Mouse (Mus musculus) left cerebral cortex, postnatal 10 days (tissue): Measurements from ENCODE around the gene Pik3c2b. TPM values are rescaled to one million over a fixed set of nuclear protein-coding genes. Genes with fewer than 3 reads are reported as not detected.

ENCODE experiments used
- DNase-seq, 2 experiments: peaks; one replicate each; pipeline ENCODE4 v3.0.0; 2021 to 2022; ENCODE audit warnings: low spot score in 2 of 2, mixed read lengths in 1 of 2; ENCODE audit errors: extremely low spot score in 1 of 2
- intact Hi-C: fragments of 180-260 bp; cut with DNase I; formaldehyde crosslinking; loops from one replicate; pipeline ENCODE4 v1.15.1; 2025
- total RNA-seq, 2 experiments: library from RNA; stranded (reverse); gene quantifications; 2 replicates each; pipeline ENCODE4 v1.2.3; 2021

Pik3c2b gene
- total RNA-seq, 2 experiments from 2014 or later = 27.3 to 28.6 TPM

GRCm38 (mm10) chr1:133125640-133126364 is 80.3 kb downstream of the Pik3c2b start:
- no peak for DNase-seq
- intact Hi-C loops = no loop called here

DNA sequence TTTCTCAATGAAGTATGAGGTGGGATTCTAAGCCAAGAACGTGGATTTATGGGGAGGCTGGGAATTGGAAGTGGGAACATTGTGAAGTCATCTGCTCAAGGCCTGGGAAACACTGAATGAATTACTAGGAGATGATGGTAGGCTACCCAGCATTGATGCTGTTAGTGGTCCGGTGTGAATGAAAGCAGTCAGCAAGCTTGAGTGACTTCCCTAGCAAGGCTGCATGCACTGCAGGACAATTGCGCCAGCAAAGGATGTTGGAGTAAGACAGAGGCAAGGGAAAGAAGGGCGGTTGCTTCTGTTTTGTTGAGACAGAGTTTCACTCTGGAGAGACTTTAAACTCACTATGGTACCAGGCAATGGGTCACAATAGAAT is 80.9 kb downstream of the Pik3c2b start:
- intact Hi-C loops = no loop called here
- DNase-seq = no peak

DNA sequence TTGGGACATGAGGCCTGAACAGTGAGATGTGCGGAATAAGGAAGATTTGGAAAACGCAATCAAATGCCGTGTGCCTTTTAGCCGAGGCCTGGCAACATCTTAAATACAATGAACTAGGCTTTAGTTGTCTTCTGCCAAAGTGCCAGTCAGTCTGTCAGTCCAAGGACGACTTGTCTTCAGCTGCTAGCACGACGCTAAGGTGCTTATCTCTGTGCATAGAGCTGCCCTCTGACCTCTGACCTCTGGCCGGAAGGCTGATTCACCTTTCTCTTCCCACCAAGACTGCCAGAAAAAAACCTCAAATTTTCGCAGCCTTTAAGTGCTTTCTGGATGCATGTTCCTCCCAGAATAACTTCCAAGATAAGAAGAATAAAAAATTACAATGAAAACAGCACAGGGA is 81.9 kb downstream of the Pik3c2b start:
- intact Hi-C loops = no loop called here
- no peak for DNase-seq

- no peak for DNase-seq
- intact Hi-C loops = loop anchor here (5.0 kb wide), 1 partner anchor 87 kb away; no protein-coding TSS in a partner anchor
Observed at GRCm38 (mm10) chr1:133129471-133130221, 84.2 kb downstream of the Pik3c2b start.

- peak; percentile 99 to 100 for DNase-seq
- intact Hi-C loops = loop anchor here (5.0 kb wide), 1 partner anchor 89 kb away; no protein-coding TSS in a partner anchor
Observed at GRCm38 (mm10) chr1:133130638-133131560, 85.4 kb downstream of the Pik3c2b start, which contains the start of gene Ppp1r15b. Ppp1r15b (plus strand) TSS chr1:133131143.

DNA sequence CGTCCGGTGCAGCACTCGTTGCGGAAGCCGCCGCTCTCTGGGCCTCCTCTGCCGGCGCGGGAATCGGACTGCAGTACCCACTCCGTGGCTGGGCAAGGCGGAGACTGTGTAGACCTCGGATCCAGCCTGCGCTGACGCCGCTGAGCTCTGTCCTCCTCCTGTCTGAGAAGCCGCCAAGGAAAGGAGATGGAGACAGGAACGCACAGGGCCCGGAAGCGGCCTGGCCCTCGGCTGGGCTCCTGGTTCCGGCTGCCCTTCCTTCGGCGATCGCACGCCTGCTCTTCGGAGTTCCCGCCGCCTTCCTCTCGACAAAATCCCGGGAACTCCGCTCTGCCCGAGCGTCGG is 86.1 kb downstream of the Pik3c2b start:
- DNase-seq = no peak
- intact Hi-C loops = loop anchor here (5.0 kb wide), 1 partner anchor 89 kb away; no protein-coding TSS in a partner anchor

- no peak for DNase-seq
- intact Hi-C loops = loop anchor here (5.0 kb wide), 1 partner anchor 90 kb away; no protein-coding TSS in a partner anchor
Observed at GRCm38 (mm10) chr1:133131936-133132335, 86.5 kb downstream of the Pik3c2b start.

GRCm38 (mm10) chr1:133132388-133133326 is 87.2 kb downstream of the Pik3c2b start:
- intact Hi-C loops = loop anchor here (5.0 kb wide), 1 partner anchor 90 kb away; no protein-coding TSS in a partner anchor
- no peak for DNase-seq

GRCm38 (mm10) chr1:133133425-133133824 is 88.0 kb downstream of the Pik3c2b start:
- intact Hi-C loops = loop anchor here (5.0 kb wide), 1 partner anchor 91 kb away; no protein-coding TSS in a partner anchor
- DNase-seq = no peak

GRCm38 (mm10) chr1:133134071-133134470 is 88.6 kb downstream of the Pik3c2b start:
- intact Hi-C loops = loop anchor here (5.0 kb wide), 1 partner anchor 92 kb away; no protein-coding TSS in a partner anchor

GRCm38 (mm10) chr1:133134881-133135280 is 89.4 kb downstream of the Pik3c2b start:
- DNase-seq = no peak
- intact Hi-C loops = loop anchor here (5.0 kb wide), 1 partner anchor 93 kb away; no protein-coding TSS in a partner anchor

More at GRCm38 (mm10) chr1:133134071-133134470, 88.6 kb downstream of the Pik3c2b start:
- no peak for DNase-seq

- no peak for DNase-seq
- intact Hi-C loops = no loop called here
Observed at GRCm38 (mm10) chr1:133135808-133136207, 90.3 kb downstream of the Pik3c2b start.

DNA sequence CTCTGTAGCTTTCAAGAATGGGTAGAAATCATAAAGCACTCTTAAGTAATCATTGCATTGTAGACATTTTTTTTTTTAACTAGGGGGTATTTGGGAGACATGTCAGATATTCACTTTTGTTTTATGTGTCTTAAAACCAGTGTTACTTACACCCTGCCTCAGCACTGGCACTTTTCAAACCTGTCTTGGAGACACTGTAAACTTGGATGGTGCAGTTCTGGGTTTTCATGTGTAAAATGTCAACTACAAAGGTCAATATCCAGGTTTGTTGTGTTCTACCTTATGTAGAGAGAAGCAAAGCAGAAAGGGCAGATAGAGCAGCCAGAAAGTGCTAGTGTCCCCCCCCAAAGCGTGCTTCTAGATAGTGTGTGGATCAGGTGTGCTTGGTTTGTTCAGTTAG is 92.9 kb downstream of the Pik3c2b start:
- no peak for DNase-seq
- intact Hi-C loops = no loop called here

DNA sequence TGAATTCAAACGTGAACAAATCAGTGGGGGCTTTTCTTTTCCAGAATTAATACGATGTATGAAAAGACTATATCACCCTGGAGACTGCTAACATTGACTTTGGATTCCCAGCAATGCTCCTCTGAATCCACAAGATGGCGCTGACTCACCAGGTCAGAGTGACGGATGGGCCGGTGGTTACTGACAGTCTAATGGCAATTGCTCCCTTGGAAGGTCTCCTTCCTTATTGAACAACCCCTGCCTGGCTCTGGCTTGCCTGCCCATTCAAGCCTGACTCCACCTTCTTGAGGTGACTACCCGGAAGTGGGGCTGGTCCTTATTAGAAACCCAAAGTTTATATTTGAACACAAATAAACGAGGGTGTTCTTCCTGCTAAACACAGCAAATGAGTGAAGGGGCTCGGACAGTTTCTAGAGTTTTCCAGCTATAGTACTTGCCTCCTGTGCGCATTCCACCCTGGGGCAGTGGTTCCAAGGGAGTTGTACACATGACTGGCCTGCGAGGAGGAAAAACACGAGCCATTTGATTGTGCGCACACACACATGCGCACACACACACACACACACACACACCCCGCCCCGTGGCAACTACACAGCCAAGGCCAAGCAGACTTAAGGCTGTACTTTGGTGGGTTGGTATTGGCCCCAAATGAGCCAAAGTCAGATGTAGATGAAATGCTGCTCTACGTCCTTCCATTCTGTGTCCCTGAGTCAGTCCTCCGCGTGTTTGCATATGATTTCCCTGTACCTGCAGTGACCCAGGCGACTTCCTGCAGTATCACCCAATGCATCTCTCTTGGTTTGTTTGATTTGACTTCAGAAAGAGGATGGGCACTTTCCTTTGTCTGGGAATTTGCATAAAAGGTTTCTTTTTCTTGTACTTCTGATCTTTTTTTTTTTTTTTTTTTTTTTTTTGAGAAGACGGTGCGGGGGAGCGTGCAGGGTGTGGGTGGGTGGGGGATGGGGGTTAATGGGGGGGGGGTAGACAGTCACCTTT is 100.8 kb downstream of the Pik3c2b start:
- peak; percentile 53 to 55 for DNase-seq
- intact Hi-C loops = loop anchor here (5.0 kb wide), 1 partner anchor 466 kb away; the partner anchor contains the start of gene Snrpe

GRCm38 (mm10) chr1:133147324-133147723 is 101.9 kb downstream of the Pik3c2b start:
- DNase-seq = no peak
- intact Hi-C loops = loop anchor here (5.0 kb wide), 1 partner anchor 465 kb away; the partner anchor contains the start of gene Snrpe

- intact Hi-C loops = loop anchor here (5.0 kb wide), 1 partner anchor 464 kb away; the partner anchor contains the start of gene Snrpe
Observed at GRCm38 (mm10) chr1:133148122-133148521, 102.7 kb downstream of the Pik3c2b start.

More at GRCm38 (mm10) chr1:133148122-133148521, 102.7 kb downstream of the Pik3c2b start:
- DNase-seq = no peak
